8 mouse cellular contexts compared by ENCODE assay signal in the genomic region with DNA sequence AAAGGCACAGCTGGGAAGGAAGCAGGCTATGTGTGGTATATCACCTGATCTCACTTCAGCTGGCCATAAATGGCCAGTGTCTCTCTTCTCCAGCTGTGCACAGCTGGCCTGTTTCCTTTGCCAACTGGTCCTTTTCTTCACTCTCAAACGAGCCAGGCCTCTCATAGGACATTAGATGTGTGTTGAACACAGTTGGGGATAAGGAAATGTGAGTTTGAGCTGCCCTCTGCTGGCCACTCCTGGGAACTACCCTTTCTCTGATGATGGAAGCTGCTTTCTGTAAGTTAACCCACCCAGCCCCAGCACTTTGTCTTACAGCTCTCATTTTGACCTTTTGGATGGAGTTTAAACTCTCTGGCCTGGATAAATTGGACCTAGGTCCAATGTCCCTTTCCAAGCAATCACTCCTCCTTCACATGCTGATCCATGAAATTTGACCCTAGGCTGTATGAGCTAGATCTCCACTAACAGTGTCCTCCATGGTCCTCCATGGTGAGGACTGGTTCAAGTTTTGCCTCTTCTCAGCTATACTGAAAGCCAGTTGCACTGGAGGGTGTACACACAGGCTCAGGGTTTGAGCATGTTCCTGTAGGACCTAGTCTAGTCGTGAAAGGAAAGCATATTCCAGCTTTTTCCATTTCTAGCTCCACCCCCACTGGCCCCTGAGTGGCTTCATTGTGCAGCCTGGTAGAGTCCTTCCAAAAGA. TPM values are rescaled to one million over a fixed set of nuclear protein-coding genes. Genes with fewer than 3 reads are reported as not detected.
A peak's percentile ranks its signal among the peaks of the same experiment; 100 is the strongest.
DNase-seq lines count a peak whose midpoint lies in the region; ATAC-seq and TF ChIP-seq lines count a peak whose summit lies in the region.

No protein-coding gene starts in this region.

- no peaks in the 10 kb centered on the region for H3K9me3 ChIP-seq in embryonic facial prominence, embryonic 11.5 days (replicated peaks; ENCODE audit: control insufficient read depth, low read length)
- H3K9me3 ChIP-seq in midbrain, embryonic 15.5 days = no peaks in the 10 kb centered on the region

- intact Hi-C loops in left cerebral cortex, postnatal 4 days (cut with DNase I) = loop anchor here (1.0 kb wide), 1 partner anchor 168 kb away; the partner anchor contains the start of gene Ahcyl1

- TF ChIP-seq POLR2A in spleen, adult 2 months (IDR thresholded peaks at IDR 0.05; ENCODE audit: low read depth, low read length) = no peak

- WGBS in embryonic facial prominence, embryonic 11.5 days = 8% methylated on average over 2 of the region's 2 CpGs
- 8% methylated on average over 2 of the region's 2 CpGs for whole genome bisulfite sequencing in midbrain, embryonic 15.5 days
- WGBS in spleen, adult 2 months = 2% methylated on average over 2 of the region's 2 CpGs

- H3K4me3 ChIP-seq in embryonic facial prominence, embryonic 11.5 days (ENCODE audit: low read depth, low read length) = no peak overlapping the region
- no peak overlapping the region for H3K4me3 ChIP-seq in midbrain, embryonic 15.5 days
- H3K4me3 ChIP-seq in spleen, adult 2 months (ENCODE audit: extremely low read depth, insufficient read depth, insufficient read length) = no peak overlapping the region

- H3K4me2 ChIP-seq in embryonic facial prominence, embryonic 11.5 days (ENCODE audit: low read depth, low read length) = no peak overlapping the region
- no peak overlapping the region for H3K4me2 ChIP-seq in midbrain, embryonic 15.5 days

- peak; percentile 87 for DNase-seq in 416B (ENCODE audit: low read depth)
- DNase-seq in adrenal gland, postnatal 25 days = peak; percentile 82
- DNase-seq in embryonic facial prominence, embryonic 11.5 days (ENCODE audit: low spot score) = peak; percentile 90
- DNase-seq in heart, adult 11 months = peak; percentile 99
- peak; percentile 88 for DNase-seq in kidney, adult 11 months
- DNase-seq in left cerebral cortex, postnatal 4 days = peak; percentile 89
- peak; percentile 58 to 74 for DNase-seq in spleen, adult 2 months (ENCODE audit: low read depth in 1 of 2, low spot score in 2 of 2)

- H3K36me3 ChIP-seq in embryonic facial prominence, embryonic 11.5 days (replicated peaks; ENCODE audit: control insufficient read depth, insufficient read depth, low read depth, low read length) = no peaks in the 10 kb centered on the region
- no peaks in the 10 kb centered on the region for H3K36me3 ChIP-seq in midbrain, embryonic 15.5 days (replicated peaks)
- no peaks in the 10 kb centered on the region for H3K36me3 ChIP-seq in spleen, adult 2 months (ENCODE audit: control insufficient read depth, insufficient read depth, low read length)

- H3K27ac ChIP-seq in embryonic facial prominence, embryonic 11.5 days (replicated peaks; ENCODE audit: low read depth, low read length) = no peak overlapping the region
- 0 out of 2 replicates have a peak overlapping the region, but pooled peaks have one; percentile 27 for H3K27ac ChIP-seq in midbrain, embryonic 15.5 days
- no peak overlapping the region for H3K27ac ChIP-seq in spleen, adult 2 months (ENCODE audit: insufficient read depth, low read length)

- H3K27me3 ChIP-seq in embryonic facial prominence, embryonic 11.5 days (ENCODE audit: control insufficient read depth, insufficient read depth, low read length) = no peaks in the 10 kb centered on the region
- no peaks in the 10 kb centered on the region for H3K27me3 ChIP-seq in midbrain, embryonic 15.5 days (replicated peaks)
- no peaks in the 10 kb centered on the region for H3K27me3 ChIP-seq in spleen, adult 2 months (ENCODE audit: control insufficient read depth, insufficient read depth, low read length)

- H3K4me1 ChIP-seq in embryonic facial prominence, embryonic 11.5 days (ENCODE audit: control insufficient read depth, insufficient read depth, low read length) = no peaks in the 10 kb centered on the region
- peaks cover 9% of the 10 kb centered on the region for H3K4me1 ChIP-seq in midbrain, embryonic 15.5 days
- H3K4me1 ChIP-seq in spleen, adult 2 months (ENCODE audit: control insufficient read depth, insufficient read depth, insufficient read length) = no peaks in the 10 kb centered on the region

- peak; percentile 70; the same call in 1 of the 2 replicates for ATAC-seq in embryonic facial prominence, embryonic 11.5 days (replicated peaks; ENCODE audit: insufficient number of reproducible peaks, low FRiP score, low TSS enrichment, low read depth)
- ATAC-seq in midbrain, embryonic 15.5 days (replicated peaks) = peak; percentile 81

- TF ChIP-seq CTCF in spleen, adult 2 months (IDR thresholded peaks at IDR 0.05; ENCODE audit: extremely low read depth, insufficient read depth, insufficient read length, insufficient replicate concordance) = peak; percentile 72; the same call in 1 of the 2 replicates

- 0 out of 2 replicates have a peak overlapping the region, but pooled peaks have one; percentile 18 for H3K9ac ChIP-seq in embryonic facial prominence, embryonic 11.5 days (replicated peaks; ENCODE audit: low read length)
- no peak overlapping the region for H3K9ac ChIP-seq in midbrain, embryonic 15.5 days

RNA-seq across cellular contexts. Expression of gene Eps8l3, which starts 13.0 kb away (rescaled TPM):
- not detected in 2 replicates for total RNA-seq in adrenal gland, postnatal 25 days (2021)
- polyA plus RNA-seq in embryonic facial prominence, embryonic 11.5 days (2014; fragmentation: Nextera tagmentation; extraction: Ambion mirVana) = not detected in 2 replicates
- not detected for total RNA-seq in left cerebral cortex, postnatal 4 days (2021)
- 0.09 TPM in 1 of 2 replicates, not detected in the other for polyA plus RNA-seq in midbrain, embryonic 15.5 days (2015; fragmentation: Nextera tagmentation; extraction: Ambion mirVana)
- 0.04 TPM in 1 of 2 replicates, not detected in the other for polyA plus RNA-seq in spleen, adult 2 months (2012; rRNA removed)

RNA-seq across cellular contexts. Expression of gene Gstm5, which starts 31.6 kb away (rescaled TPM):
- 25.8 and 27.8 TPM in 2 replicates for total RNA-seq in adrenal gland, postnatal 25 days (2021)
- polyA plus RNA-seq in embryonic facial prominence, embryonic 11.5 days (2014; fragmentation: Nextera tagmentation; extraction: Ambion mirVana) = 272 and 278 TPM in 2 replicates
- 10 to 100 TPM; 80.6 to 81.3 TPM for total RNA-seq in left cerebral cortex, postnatal 4 days (2021)
- 214 and 222 TPM in 2 replicates for polyA plus RNA-seq in midbrain, embryonic 15.5 days (2015; fragmentation: Nextera tagmentation; extraction: Ambion mirVana)
- 5.9 and 6.4 TPM in 2 replicates for polyA plus RNA-seq in spleen, adult 2 months (2012; rRNA removed)

Comparison
In these comparisons a context has a peak if more than half of its experiments do, and no peak if none do; other contexts are left out.
1. RNA of gene Gstm5, which starts 31.6 kb away (polyA plus RNA-seq): 272 to 278 TPM in embryonic facial prominence, embryonic 11.5 days and 214 to 222 TPM in midbrain, embryonic 15.5 days; 5.9 to 6.4 TPM in spleen, adult 2 months; every median in the first group is over 10 times any median in the second.
2. Peak in every context shown above with its lines, with median percentiles within 50 percentile points of each other: DNase-seq.